Mouse (Mus musculus): ENCODE data around the gene Tuba3b. TPM values are rescaled to one million over a fixed set of nuclear protein-coding genes. Genes with fewer than 3 reads are reported as not detected.

Gene Tuba3b
- polyA plus RNA-seq, 1 experiment from 2014 or later = not detected

DNA sequence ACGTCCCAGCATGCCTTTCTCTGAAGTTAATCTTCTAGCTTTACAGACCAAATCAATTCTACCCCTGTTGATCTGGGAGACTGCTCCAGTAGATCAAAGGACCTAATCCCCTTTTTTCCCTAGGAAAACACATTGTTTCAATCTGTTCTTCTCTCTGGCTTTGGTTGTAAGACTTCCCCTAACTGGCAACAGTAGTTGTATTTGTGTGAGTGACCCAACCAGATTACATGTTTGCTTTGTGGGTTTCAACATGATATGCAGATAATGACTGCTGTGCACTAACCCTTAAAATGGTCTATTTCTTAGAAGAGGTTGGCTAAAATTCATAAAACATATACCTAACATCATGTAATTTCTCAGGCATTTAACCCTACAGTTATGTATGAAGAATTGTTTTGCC lies 24.0 kb upstream of the Tuba3b start:
- H3K36me3 ChIP-seq (replicated peaks) = no peaks in the 10 kb centered on the region
- no peaks in the 10 kb centered on the region for H3K27me3 ChIP-seq (replicated peaks; ENCODE audit: low read depth, poor library complexity, severe bottlenecking)
- H3K4me3 ChIP-seq = no peak overlapping the region
- peaks cover 17% of the 10 kb centered on the region for H3K4me1 ChIP-seq
- no peak overlapping the region for H3K27ac ChIP-seq (replicated peaks)
- H3K9me3 ChIP-seq = no peaks in the 10 kb centered on the region
- WGBS = 62% methylated on average over 1 of the region's 1 CpGs
- no peak for DNase-seq (ENCODE audit: low spot score)

GRCm38 (mm10) chr6:145592036-145592435 lies 23.5 kb upstream of the Tuba3b start:
- no peak for DNase-seq (ENCODE audit: low spot score)
- H3K27ac ChIP-seq (replicated peaks) = peak overlapping the region; percentile 31; the same call in 1 of the 2 replicates
- H3K27me3 ChIP-seq (replicated peaks; ENCODE audit: low read depth, poor library complexity, severe bottlenecking) = no peaks in the 10 kb centered on the region
- 87% methylated on average over 6 of the region's 6 CpGs for WGBS
- no peak overlapping the region for H3K4me3 ChIP-seq
- no peaks in the 10 kb centered on the region for H3K9me3 ChIP-seq
- no peaks in the 10 kb centered on the region for H3K36me3 ChIP-seq (replicated peaks)
- H3K4me1 ChIP-seq = peaks cover 17% of the 10 kb centered on the region

- Histone ChIP-seq H3K36me3 (replicated peaks) (no peaks in the 10 kb centered on the region), H3K27ac (replicated peaks) (no peak overlapping the region), H3K4me1 (peaks cover 17% of the 10 kb centered on the region), H3K27me3 (replicated peaks; ENCODE audit: low read depth, poor library complexity, severe bottlenecking) (no peaks in the 10 kb centered on the region), H3K9me3 (no peaks in the 10 kb centered on the region), H3K4me3 (no peak overlapping the region)
- no peak for DNase-seq (ENCODE audit: low spot score)
- WGBS = 78% methylated on average over 8 of the region's 8 CpGs
Observed at GRCm38 (mm10) chr6:145592531-145592998, 23.0 kb upstream of the Tuba3b start.

- Histone ChIP-seq H3K36me3 (replicated peaks) (no peaks in the 10 kb centered on the region), H3K4me1 (peaks cover 22% of the 10 kb centered on the region), H3K27ac (replicated peaks) (no peak overlapping the region), H3K27me3 (replicated peaks; ENCODE audit: low read depth, poor library complexity, severe bottlenecking) (no peaks in the 10 kb centered on the region), H3K4me3 (no peak overlapping the region), H3K9me3 (no peaks in the 10 kb centered on the region)
- no peak for DNase-seq (ENCODE audit: low spot score)
- 91% methylated on average over 7 of the region's 7 CpGs for WGBS
Observed at GRCm38 (mm10) chr6:145593991-145594390, 21.6 kb upstream of the Tuba3b start.

DNA sequence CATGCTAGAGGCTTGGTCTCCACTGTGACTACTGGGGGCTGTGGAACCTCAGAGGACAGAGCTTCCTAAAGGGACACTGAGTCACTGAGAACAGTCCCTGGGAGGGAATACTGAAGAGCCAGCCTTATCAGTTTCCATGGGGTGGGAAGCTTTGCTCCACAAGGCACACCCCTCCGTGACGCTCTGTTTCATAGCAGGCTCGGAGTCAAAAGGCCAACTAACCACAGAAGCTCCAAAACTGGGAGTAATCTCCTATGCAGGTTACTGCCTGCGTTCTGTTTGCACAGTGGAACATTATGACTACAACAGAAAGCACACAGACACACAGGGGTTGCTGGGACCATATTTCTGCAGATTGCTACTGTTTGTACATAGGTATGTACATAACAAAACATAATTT lies 19.7 kb upstream of the Tuba3b start:
- Histone ChIP-seq H3K27me3 (replicated peaks; ENCODE audit: low read depth, poor library complexity, severe bottlenecking) (no peaks in the 10 kb centered on the region), H3K4me3 (no peak overlapping the region), H3K27ac (replicated peaks) (no peak overlapping the region), H3K9me3 (no peaks in the 10 kb centered on the region), H3K36me3 (replicated peaks) (no peaks in the 10 kb centered on the region), H3K4me1 (peaks cover 25% of the 10 kb centered on the region)
- WGBS = 86% methylated on average over 4 of the region's 4 CpGs
- DNase-seq (ENCODE audit: low spot score) = no peak

DNA sequence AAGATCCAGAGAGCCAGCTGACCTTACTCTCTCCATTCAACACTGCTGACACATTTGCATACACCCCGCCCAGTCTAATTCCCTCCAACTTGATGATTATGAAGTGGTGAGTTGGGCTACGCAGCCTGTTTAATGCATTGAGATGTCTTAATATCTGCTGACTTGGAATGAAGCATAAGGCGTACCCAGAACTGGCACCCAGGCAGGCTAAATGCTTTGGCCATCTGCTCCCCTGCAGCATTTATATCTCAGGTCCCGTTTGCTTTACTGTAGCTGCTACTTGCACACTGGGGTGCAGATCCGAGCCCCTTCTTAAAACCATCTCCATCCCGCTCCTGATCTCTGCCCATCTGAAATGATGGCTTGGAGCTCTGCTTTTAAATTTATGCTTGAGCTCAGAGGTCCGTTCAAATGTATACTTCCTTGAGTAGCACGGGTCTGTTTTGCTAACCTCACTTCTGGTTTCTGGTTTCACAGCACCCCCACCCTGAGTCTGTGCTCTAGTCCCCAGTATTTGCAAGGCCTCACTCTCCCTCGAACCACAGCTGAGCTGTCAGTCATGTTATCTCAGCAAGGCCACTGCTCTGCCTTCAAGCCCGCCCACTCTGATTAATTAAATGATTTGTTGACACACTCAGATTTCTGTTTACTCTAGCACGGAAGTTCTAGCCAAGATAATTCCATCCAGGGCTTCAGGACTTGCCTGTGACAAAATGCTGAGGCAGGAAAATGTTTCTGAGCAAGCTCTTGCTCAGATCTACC lies 16.6 kb upstream of the Tuba3b start:
- WGBS = 64% methylated on average over 11 of the region's 11 CpGs

GRCm38 (mm10) chr6:145604126-145604525 lies 11.4 kb upstream of the Tuba3b start:
- 34% methylated on average over 2 of the region's 2 CpGs for WGBS
- H3K9me3 ChIP-seq = no peaks in the 10 kb centered on the region
- H3K27ac ChIP-seq (replicated peaks) = 0 out of 2 replicates have a peak overlapping the region, but pooled peaks have one; percentile 24
- no peaks in the 10 kb centered on the region for H3K36me3 ChIP-seq (replicated peaks)
- H3K27me3 ChIP-seq (replicated peaks; ENCODE audit: low read depth, poor library complexity, severe bottlenecking) = no peaks in the 10 kb centered on the region
- H3K4me3 ChIP-seq = no peak overlapping the region
- H3K4me1 ChIP-seq = peaks cover 33% of the 10 kb centered on the region
- no peak for DNase-seq (ENCODE audit: low spot score)

More for the DNA sequence above, 16.6 kb upstream of the Tuba3b start:
- H3K4me1 ChIP-seq = peaks cover 24% of the 10 kb centered on the region
- no peaks in the 10 kb centered on the region for H3K27me3 ChIP-seq (replicated peaks; ENCODE audit: low read depth, poor library complexity, severe bottlenecking)
- DNase-seq (ENCODE audit: low spot score) = peak; percentile 31
- no peaks in the 10 kb centered on the region for H3K36me3 ChIP-seq (replicated peaks)
- H3K4me3 ChIP-seq = no peak overlapping the region
- no peaks in the 10 kb centered on the region for H3K9me3 ChIP-seq
- peak overlapping the region; percentile 37; the same call in 1 of the 2 replicates for H3K27ac ChIP-seq (replicated peaks)

GRCm38 (mm10) chr6:145604648-145605047 lies 10.9 kb upstream of the Tuba3b start:
- 83% methylated on average over 4 of the region's 4 CpGs for WGBS
- Histone ChIP-seq H3K27ac (replicated peaks) (no peak overlapping the region), H3K4me1 (peaks cover 31% of the 10 kb centered on the region), H3K36me3 (replicated peaks) (no peaks in the 10 kb centered on the region), H3K9me3 (no peaks in the 10 kb centered on the region), H3K4me3 (no peak overlapping the region), H3K27me3 (replicated peaks; ENCODE audit: low read depth, poor library complexity, severe bottlenecking) (no peaks in the 10 kb centered on the region)
- no peak for DNase-seq (ENCODE audit: low spot score)

DNA sequence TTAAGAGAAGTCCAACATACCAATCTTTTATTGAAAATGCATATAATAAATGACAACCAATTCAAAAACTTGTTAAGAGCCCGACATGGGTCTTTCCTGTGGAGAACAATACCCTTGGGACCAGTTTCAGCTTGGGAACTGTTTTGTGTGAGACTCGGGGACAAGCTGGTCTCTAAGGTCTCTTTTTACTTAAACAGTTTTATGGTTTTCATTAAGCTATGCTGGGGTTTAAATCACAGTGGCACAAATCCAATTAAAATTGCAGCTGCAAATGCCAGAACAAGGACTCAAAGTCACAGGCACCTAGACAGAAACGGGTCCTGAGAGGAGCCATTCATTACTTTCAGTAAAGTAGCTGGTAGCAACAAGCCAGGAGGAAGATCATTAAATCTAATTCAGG lies 10.4 kb upstream of the Tuba3b start:
- no peak for DNase-seq (ENCODE audit: low spot score)
- Histone ChIP-seq H3K27me3 (replicated peaks; ENCODE audit: low read depth, poor library complexity, severe bottlenecking) (no peaks in the 10 kb centered on the region), H3K27ac (replicated peaks) (no peak overlapping the region), H3K4me1 (peaks cover 31% of the 10 kb centered on the region), H3K36me3 (replicated peaks) (no peaks in the 10 kb centered on the region), H3K9me3 (no peaks in the 10 kb centered on the region), H3K4me3 (no peak overlapping the region)
- WGBS = 43% methylated on average over 3 of the region's 3 CpGs

GRCm38 (mm10) chr6:145607746-145608145 lies 7.8 kb upstream of the Tuba3b start:
- 90% methylated on average over 4 of the region's 4 CpGs for WGBS
- no peak for DNase-seq (ENCODE audit: low spot score)
- H3K4me3 ChIP-seq = no peak overlapping the region
- no peaks in the 10 kb centered on the region for H3K9me3 ChIP-seq
- H3K27ac ChIP-seq (replicated peaks) = no peak overlapping the region
- peaks cover 18% of the 10 kb centered on the region for H3K4me1 ChIP-seq
- no peaks in the 10 kb centered on the region for H3K27me3 ChIP-seq (replicated peaks; ENCODE audit: low read depth, poor library complexity, severe bottlenecking)
- H3K36me3 ChIP-seq (replicated peaks) = no peaks in the 10 kb centered on the region

DNA sequence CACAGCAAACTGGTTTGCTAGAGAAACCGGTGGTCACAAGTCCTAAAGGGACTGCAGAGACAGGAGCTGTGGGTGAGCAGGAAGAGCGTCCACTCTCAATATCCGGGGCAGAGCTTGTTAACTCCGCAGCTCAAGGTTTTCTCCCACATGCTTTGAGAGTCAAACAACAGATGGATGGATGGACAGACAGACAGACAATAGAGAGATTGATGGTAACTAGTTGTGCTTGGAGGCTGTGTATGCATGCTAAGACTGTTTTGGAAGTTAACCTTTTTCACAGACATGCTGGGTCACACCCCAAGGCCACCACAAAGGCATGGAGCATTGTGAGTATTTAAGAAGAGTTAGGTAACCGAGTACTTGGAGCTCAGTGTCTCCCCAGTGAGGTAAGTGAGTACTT lies 6.9 kb upstream of the Tuba3b start:
- 85% methylated on average over 5 of the region's 5 CpGs for WGBS

DNA sequence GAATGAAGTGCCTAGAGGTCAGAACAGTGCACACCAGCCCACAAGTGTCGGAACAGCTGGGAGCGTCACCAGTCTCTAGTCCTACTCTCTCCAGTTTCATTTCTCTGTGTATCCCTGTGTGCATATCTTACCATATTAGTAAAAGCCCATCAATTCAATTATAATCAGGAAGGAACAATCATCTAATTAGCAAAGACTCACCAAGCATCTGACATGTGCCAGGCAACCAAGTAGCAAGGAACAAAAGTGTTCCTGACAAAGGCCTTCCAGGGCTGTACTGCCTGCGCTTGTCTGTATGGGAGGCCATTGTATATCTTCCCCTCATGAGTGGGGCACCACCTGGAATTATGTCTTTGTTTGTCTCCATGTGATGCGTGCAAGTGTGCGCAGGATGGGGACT lies 4.7 kb upstream of the Tuba3b start:
- no peaks in the 10 kb centered on the region for H3K27me3 ChIP-seq (replicated peaks; ENCODE audit: low read depth, poor library complexity, severe bottlenecking)
- 90% methylated on average over 5 of the region's 5 CpGs for WGBS
- no peak overlapping the region for H3K27ac ChIP-seq (replicated peaks)
- H3K36me3 ChIP-seq (replicated peaks) = no peaks in the 10 kb centered on the region
- DNase-seq (ENCODE audit: low spot score) = no peak
- H3K4me3 ChIP-seq = no peak overlapping the region
- peaks cover 5% of the 10 kb centered on the region; the same call in 1 of the 2 replicates for H3K4me1 ChIP-seq
- no peaks in the 10 kb centered on the region for H3K9me3 ChIP-seq

More for the DNA sequence above, 6.9 kb upstream of the Tuba3b start:
- peaks cover 18% of the 10 kb centered on the region for H3K4me1 ChIP-seq
- H3K9me3 ChIP-seq = no peaks in the 10 kb centered on the region
- H3K36me3 ChIP-seq (replicated peaks) = no peaks in the 10 kb centered on the region
- no peak for DNase-seq (ENCODE audit: low spot score)
- H3K27ac ChIP-seq (replicated peaks) = no peak overlapping the region
- H3K4me3 ChIP-seq = no peak overlapping the region
- no peaks in the 10 kb centered on the region for H3K27me3 ChIP-seq (replicated peaks; ENCODE audit: low read depth, poor library complexity, severe bottlenecking)

DNA sequence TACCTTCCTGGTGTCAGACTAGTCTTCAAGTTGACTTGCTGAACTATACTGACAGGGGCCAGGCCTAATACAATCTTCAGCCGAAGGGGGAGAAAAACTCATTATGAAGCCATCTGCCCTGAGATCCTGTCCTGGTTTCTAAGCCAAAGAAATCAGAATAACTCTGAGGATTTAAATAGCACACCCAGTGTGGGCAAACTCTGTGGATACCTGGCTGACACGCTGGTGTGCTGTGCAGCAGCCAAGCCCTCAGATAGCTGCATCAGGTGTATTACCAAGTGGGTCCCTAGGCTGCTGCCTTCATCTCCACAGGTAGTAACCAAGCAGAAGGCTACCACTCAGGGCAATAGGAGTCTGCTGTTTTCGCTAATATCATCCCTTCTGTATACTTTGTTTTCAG lies 2.9 kb upstream of the Tuba3b start:
- DNase-seq (ENCODE audit: low spot score) = no peak
- peaks cover 5% of the 10 kb centered on the region; the same call in 1 of the 2 replicates for H3K4me1 ChIP-seq
- no peak overlapping the region for H3K4me3 ChIP-seq
- H3K36me3 ChIP-seq (replicated peaks) = no peaks in the 10 kb centered on the region
- H3K27me3 ChIP-seq (replicated peaks; ENCODE audit: low read depth, poor library complexity, severe bottlenecking) = no peaks in the 10 kb centered on the region
- H3K27ac ChIP-seq (replicated peaks) = no peak overlapping the region
- WGBS = 86% methylated on average over 3 of the region's 3 CpGs
- no peaks in the 10 kb centered on the region for H3K9me3 ChIP-seq

Measured in embryonic facial prominence, embryonic 10.5 days (tissue).